Mouse (Mus musculus): Measurements from ENCODE around the gene Cox8c.

The Cox8c gene

GRCm38 (mm10) chr12:102899091-102899490 is at the start of gene Cox8c:
TSS of gene Cox8c (plus strand) at chr12:102899316.
- DNase-seq (ENCODE audit: low spot score) = no peak

GRCm38 (mm10) chr12:102860806-102861205 is 38.3 kb upstream of the Cox8c start:
- DNase-seq (ENCODE audit: low spot score) = no peak

- DNase-seq (ENCODE audit: low spot score) = no peak
Measured at GRCm38 (mm10) chr12:102869802-102870201, 29.3 kb upstream of the Cox8c start.

- DNase-seq (ENCODE audit: low spot score) = no peak
Measured at GRCm38 (mm10) chr12:102870527-102870926, 28.6 kb upstream of the Cox8c start.

- DNase-seq (ENCODE audit: low spot score) = peak; percentile 26
Measured at GRCm38 (mm10) chr12:102877301-102878030, 21.6 kb upstream of the Cox8c start.

GRCm38 (mm10) chr12:102878031-102878823 is 20.9 kb upstream of the Cox8c start, which contains the start of gene Btbd7:
TSS of gene Btbd7 (minus strand) at chr12:102878471.
- peak; percentile 97 for DNase-seq (ENCODE audit: low spot score)

- DNase-seq (ENCODE audit: low spot score) = no peak
Measured at GRCm38 (mm10) chr12:102878901-102879300, 20.2 kb upstream of the Cox8c start.

- DNase-seq (ENCODE audit: low spot score) = no peak
Measured at GRCm38 (mm10) chr12:102885735-102886134, 13.4 kb upstream of the Cox8c start.

GRCm38 (mm10) chr12:102887366-102887765 is 11.8 kb upstream of the Cox8c start:
- no peak for DNase-seq (ENCODE audit: low spot score)

- no peak for DNase-seq (ENCODE audit: low spot score)
Measured at GRCm38 (mm10) chr12:102888568-102888967, 10.5 kb upstream of the Cox8c start.

GRCm38 (mm10) chr12:102908191-102908590 is 9.1 kb downstream of the Cox8c start:
- DNase-seq (ENCODE audit: low spot score) = no peak

GRCm38 (mm10) chr12:102916073-102916472 is 17.0 kb downstream of the Cox8c start:
- no peak for DNase-seq (ENCODE audit: low spot score)

GRCm38 (mm10) chr12:102929764-102930163 is 30.6 kb downstream of the Cox8c start:
- no peak for DNase-seq (ENCODE audit: low spot score)

GRCm38 (mm10) chr12:102930335-102930734 is 31.2 kb downstream of the Cox8c start:
- no peak for DNase-seq (ENCODE audit: low spot score)

GRCm38 (mm10) chr12:102930789-102931188 is 31.7 kb downstream of the Cox8c start:
- DNase-seq (ENCODE audit: low spot score) = no peak

GRCm38 (mm10) chr12:102935892-102936291 is 36.8 kb downstream of the Cox8c start:
- DNase-seq (ENCODE audit: low spot score) = no peak

GRCm38 (mm10) chr12:102945571-102945970 is 46.5 kb downstream of the Cox8c start:
- no peak for DNase-seq (ENCODE audit: low spot score)

GRCm38 (mm10) chr12:102947826-102948225 is 48.7 kb downstream of the Cox8c start:
- no peak for DNase-seq (ENCODE audit: low spot score)

GRCm38 (mm10) chr12:102948778-102949394 is 49.8 kb downstream of the Cox8c start, which contains the start of gene Unc79:
TSS of gene Unc79 (plus strand) at chr12:102948859.
- DNase-seq (ENCODE audit: low spot score) = peak; percentile 13

GRCm38 (mm10) chr12:102949395-102950208 is 50.5 kb downstream of the Cox8c start:
- no peak for DNase-seq (ENCODE audit: low spot score)
